Mouse (Mus musculus) large intestine, adult 2 months (tissue): ENCODE measurements around the gene Apeh. TPM values are rescaled to one million over a fixed set of nuclear protein-coding genes. Genes with fewer than 3 reads are reported as not detected.
A peak's percentile ranks its signal among the peaks of the same experiment; 100 is the strongest.
"Not testable (repeated sequence)": the region's sequence is repeated elsewhere in the genome, so short reads cannot be mapped to it uniquely, and the experiment has no call there.

ENCODE experiments used
- DNase-seq: peaks from one replicate; pipeline ENCODE4 v3.0.0-alpha.2; 2012; ENCODE audit warnings: low read depth, low spot score
- WGBS: fragments of 180-500 bp; shearing (Covaris S2); methylation state at CpG from one replicate; pipeline ENCODE4 v1.1.7; 2018; 5-methylcytosine and 5-hydroxymethylcytosine counted together
- polyA plus RNA-seq: library from polyadenylated mRNA; depleted of rRNA; stranded (reverse); fragments of >200 nt; gene quantifications from 2 replicates; pipeline ENCODE4 v1.2.3, GENCODE M21; 2012; rRNA removed

The Apeh gene
- polyA plus RNA-seq = 173 and 195 TPM in 2 replicates

GRCm38 (mm10) chr9:108094184-108094941 lies at the start of gene Apeh:
Apeh (minus strand) TSS chr9:108094606.
- DNase-seq = peak; percentile 80
- under 1% methylated on average over 51 of the region's 52 CpGs for WGBS

GRCm38 (mm10) chr9:108143470-108143869 lies 49.1 kb upstream of the Apeh start:
- WGBS = 77% methylated on average over 2 of the region's 2 CpGs

GRCm38 (mm10) chr9:108141387-108141786 lies 47.0 kb upstream of the Apeh start:
- no peak for DNase-seq
- 76% methylated on average over 10 of the region's 10 CpGs for WGBS

More at GRCm38 (mm10) chr9:108143470-108143869, 49.1 kb upstream of the Apeh start:
- DNase-seq = no peak

GRCm38 (mm10) chr9:108139963-108140695 lies 45.7 kb upstream of the Apeh start:
- no peak for DNase-seq
- 84% methylated on average over 7 of the region's 7 CpGs for WGBS

DNA sequence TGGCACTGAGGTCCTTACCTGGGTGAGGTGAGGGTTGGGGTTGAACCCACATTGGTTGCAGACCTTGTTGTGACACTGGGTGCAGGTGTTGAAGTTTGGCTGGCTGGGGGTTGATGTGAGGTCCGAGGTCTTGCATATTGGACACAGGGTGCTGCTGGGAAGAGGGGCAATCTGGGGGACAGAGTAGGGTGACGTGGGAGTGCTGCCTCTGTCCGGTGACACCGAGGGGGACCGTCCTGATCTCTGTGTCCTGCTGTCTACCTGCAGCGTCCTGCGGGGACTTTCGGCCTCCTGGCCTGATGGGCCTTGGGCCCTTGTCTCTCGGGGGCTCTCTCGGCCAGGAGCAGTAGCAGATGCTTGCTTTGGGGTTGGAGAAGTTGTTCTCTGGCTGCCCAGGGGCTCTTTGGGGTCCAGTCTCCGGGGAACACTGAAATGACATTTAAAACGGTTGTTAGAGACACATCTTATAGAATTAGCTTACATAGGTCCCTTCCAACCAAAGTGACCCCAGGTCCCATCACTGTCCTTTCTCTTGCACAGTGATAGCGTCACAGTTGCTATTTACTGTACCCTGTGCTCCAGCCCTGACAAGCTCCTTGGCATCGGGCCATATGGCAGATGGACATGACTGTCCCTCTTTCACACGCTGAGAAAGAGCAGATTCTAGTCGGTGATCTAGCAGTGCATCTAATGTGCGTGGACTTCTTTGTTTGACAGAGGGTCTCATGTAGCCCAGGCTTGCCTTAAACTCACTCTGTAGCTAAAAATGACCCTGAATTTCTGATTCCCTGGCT lies 45.0 kb upstream of the Apeh start:
- no peak for DNase-seq
- WGBS = 84% methylated on average over 17 of the region's 17 CpGs

DNA sequence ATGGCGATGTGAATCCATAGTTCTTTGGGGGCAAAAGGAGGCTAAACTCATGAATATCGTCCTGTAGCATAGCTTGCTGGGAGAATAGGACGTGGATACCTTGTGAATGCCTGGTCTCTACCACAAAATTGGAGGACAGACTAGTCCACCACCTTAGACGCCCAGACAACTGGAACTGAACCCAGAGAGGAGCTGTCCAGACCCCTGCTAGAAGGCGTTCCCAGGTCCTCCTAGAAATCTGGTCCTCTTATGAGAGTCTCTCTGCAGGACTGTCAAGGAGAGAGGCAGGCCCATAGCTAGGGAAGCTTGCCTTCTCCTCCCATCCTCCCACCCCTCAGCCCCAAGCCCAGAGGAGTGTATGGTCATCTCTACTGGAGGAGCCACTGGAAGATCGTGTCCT lies 43.7 kb upstream of the Apeh start:
- 86% methylated on average over 6 of the region's 6 CpGs for WGBS
- DNase-seq = no peak

- 42% methylated on average over 17 of the region's 17 CpGs for WGBS
- DNase-seq = no peak
Observed at GRCm38 (mm10) chr9:108137523-108137922, 43.1 kb upstream of the Apeh start.

DNA sequence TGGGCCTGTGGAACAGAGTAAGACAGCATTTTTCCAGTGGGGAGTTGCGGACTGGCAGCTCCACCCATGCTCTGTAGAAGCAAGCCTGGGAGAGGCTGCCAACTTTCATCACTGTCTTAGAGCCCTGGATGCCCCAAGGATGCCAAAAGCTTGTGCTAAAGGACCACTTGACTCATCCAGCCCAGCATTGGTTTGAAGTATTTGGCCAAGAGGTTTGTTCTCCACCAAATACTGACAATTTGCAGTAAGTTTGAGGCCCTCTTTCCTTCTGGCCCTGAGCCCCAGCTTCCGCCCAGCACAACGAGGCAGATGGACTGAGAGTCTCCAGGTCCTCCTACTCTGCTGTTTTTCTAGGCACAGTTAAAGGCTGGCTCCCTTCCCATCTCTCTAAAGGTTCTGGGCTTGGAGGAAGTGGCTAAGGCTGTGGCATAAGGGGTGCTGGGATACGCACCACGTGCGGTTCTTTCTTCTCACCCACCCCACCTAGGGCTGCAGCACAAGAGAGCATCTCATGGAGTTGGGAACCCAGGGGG lies 42.6 kb upstream of the Apeh start:
- 53% methylated on average over 6 of the region's 6 CpGs for WGBS
- DNase-seq = no peak

DNA sequence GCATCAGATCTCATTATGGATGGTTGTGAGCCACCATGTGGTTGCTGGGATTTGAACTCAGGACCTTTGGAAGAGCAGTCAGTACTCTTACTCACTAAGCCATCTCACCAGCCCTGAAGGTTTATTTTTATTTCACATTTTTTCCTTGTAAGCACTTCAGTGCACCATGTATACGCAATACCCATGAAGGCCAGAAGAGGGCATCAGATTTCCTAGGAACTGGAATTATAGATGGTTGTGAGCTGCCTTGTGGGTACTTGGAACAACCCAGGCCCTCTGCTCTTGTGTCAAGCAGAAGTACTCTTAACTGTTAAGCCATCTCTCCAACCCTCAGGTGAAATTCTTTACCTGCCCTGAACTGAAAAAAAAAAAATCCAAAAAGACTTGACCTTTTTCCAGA lies 41.8 kb upstream of the Apeh start:
- no peak for DNase-seq
- WGBS = 62% methylated on average over 1 of the region's 1 CpGs

DNA sequence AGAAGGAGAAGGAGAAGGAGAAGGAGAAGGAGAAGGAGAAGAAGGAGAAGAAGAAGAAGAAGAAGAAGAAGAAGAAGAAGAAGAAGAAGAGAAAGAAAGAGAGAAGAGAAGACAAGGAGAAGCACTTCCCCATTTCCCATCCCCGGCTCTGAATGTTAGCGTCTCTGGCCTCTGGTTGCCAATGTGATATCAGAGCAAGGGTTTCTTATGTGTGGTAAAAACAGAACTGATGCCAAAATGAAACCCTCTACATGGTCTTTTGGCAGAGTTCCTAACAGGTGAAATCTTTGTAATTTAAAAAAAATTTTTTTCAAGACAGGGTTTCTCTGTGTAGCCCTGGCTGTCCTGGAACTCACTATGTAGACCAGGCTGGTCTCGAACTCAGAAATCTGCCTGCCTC lies 41.3 kb upstream of the Apeh start:
- not testable (repeated sequence) for DNase-seq
- 93% methylated on average over 3 of the region's 3 CpGs for WGBS

- no peak for DNase-seq
- WGBS = 47% methylated on average over 1 of the region's 1 CpGs
Observed at GRCm38 (mm10) chr9:108133478-108133877, 39.1 kb upstream of the Apeh start.

DNA sequence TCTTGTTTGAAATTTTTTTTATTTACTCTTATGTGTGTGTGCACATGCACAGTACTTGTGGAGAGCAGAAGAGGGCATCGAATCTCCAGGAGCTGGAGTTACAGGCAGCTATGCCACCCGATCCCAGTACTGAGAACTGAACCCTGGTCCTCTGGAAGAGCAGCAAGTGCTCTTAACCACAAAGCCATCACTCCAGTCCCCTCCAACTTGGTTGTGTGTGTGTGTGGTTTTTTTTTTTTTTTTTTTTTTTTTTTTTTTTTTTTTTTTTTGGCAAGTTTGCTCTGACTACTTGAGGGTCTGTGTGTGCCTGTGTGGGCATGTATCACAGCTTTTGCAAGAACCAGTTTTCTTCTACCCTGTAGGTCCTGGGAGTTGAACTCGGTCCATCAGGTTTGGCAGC lies 38.0 kb upstream of the Apeh start:
- 96% methylated on average over 3 of the region's 3 CpGs for WGBS
- DNase-seq = no peak

GRCm38 (mm10) chr9:108131502-108131901 lies 37.1 kb upstream of the Apeh start:
- WGBS = 88% methylated on average over 5 of the region's 5 CpGs
- DNase-seq = no peak

DNA sequence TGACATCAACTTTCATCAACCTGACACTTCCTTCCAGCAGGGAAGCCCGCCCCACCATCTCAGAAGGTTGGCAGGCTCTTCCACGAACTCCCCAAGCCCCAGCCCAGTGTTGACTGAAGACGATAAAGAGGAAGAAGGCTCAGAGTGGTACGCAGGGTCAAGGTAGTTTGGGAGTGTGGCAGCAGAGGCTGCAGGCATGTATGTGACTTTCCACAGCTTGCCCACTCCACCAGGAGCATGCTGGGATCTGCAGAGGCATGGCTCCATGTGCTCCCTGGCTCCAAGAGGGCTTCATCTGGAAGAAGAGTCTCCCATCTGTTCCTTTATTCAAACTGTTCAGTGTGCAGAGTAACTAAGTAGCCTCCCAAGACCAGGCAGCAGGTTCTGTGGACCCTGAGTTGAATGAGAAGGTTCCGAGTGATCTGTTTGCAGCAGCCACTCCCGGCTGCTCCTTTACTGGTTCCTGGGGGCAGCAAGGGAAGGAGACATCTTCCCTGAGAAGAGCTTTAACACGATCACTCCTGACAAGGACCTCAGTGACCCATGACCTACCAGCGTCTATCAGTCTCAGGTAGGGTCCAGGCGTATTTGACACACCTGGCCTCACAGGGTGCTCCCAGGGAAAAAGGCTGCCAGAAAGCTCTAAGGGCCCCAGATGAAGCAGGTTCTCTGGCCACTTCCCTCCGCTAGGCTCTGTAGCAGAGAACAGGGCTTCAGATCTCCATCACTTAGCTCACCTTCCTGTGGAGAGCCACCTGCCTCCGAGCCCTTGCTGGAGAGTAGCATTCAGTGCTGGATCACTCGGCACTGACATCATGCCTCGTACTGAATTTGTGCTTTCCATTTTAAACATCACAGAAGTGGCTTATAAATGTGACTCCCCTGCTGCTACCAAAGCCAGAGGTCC lies 34.9 kb upstream of the Apeh start:
- DNase-seq = no peak
- WGBS = 80% methylated on average over 13 of the region's 13 CpGs

- DNase-seq = no peak
- 80% methylated on average over 11 of the region's 11 CpGs for WGBS
Observed at GRCm38 (mm10) chr9:108128248-108128647, 33.8 kb upstream of the Apeh start.

DNA sequence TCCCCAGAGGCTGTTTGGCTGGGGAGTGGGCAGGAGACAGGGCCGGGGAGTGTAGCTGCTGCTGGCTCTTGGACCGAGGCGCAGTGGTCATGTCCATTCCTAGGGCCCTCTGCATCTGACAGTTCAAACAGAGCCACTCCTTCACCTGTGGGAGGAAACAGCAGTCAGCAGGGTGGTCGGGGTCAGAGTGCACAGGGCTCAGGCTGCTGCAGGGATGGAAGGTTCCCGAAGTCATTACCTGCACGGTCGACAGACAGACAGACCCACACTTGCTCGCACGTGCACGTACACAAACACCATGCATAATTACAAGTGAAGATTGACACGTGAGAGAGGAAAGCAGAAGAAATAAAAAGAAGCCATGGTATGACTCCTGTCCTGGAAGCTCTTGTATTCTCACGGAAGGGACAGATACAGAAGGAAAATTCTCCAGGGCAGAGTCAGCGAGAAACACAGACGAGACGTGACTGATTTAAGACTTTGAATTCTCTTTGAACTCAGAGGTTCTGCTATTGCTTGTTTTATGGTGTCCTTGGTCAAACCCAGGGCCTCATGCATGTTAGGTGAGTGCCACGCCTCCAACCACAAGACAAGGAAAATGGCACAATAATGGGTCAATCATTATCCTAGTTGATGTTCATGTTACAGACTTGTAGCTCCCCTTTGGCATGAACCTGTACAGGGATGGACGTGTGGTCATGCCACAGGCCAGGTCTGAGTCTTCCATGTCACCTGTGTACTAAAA lies 32.2 kb upstream of the Apeh start:
- no peak for DNase-seq
- 35% methylated on average over 17 of the region's 17 CpGs for WGBS

DNA sequence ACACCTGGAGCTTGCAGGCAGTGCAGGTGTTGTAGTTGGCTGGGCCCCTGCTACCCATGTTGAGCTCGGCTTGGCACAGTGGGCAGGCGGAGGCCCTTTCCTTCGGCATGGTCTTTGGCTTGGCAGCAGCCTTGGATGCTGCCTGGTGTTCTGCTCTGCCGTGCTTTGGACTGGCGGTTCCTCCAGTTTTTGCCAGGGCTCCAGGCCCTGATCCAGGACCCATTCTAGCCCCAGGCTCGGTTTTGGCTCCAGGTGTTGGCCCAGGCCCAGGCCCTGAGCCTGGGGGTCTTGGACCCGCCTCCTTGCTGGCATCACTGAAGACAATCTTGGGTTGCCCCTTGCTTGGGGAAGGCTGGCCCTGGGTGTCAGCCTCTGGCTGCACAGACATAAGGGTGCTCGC lies 31.3 kb upstream of the Apeh start:
- no peak for DNase-seq
- WGBS = 90% methylated on average over 8 of the region's 8 CpGs

DNA sequence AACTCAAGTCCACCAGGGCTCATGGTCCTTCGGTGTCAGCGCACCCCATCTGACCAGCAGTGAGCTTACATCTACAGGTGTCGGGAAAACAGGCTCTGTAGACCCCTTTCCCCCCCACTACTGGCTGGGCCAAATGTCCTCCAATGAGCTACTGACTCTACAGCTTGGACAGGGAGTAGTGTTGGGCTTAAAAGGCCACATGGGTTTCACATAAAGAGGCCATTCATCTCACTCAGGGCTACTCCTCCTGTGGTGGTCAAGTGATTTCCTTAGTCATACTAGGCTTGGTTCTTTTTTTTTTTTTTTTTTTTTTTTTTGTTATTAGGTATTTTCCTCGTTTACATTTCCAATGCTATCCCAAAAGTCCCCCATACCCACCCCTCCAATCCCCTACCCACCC lies 29.5 kb upstream of the Apeh start:
- WGBS = 80% methylated on average over 4 of the region's 4 CpGs
- DNase-seq = no peak
